Mouse (Mus musculus) ES-CJ7 (cell line): ENCODE measurements around the gene Elavl1.
A peak's percentile ranks its signal among the peaks of the same experiment; 100 is the strongest.

ENCODE experiments used
- DNase-seq: peaks from one replicate; pipeline ENCODE4 v3.0.0; 2011; ENCODE audit warnings: low read depth, low spot score

Gene Elavl1

DNA sequence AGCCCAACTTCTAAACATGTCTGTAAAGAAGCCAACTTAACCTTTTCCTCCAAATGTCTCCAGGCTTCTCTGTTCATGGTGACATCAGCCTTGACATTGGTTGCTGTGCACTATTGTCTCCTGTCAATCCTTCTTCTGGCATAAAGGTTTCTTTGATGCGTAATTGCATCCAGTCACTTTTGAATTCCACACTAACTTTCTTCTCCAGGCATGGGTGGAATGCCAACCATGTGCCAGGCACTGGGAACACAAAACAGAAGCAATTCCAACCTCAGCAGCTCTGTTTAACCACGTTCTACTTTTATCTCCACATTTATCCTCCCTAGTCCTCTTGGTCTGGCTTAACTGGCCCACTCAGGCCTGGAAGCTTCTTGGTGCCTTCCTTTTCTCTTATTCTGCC, 4.2 kb downstream of the Elavl1 start:
- no peak for DNase-seq

DNA sequence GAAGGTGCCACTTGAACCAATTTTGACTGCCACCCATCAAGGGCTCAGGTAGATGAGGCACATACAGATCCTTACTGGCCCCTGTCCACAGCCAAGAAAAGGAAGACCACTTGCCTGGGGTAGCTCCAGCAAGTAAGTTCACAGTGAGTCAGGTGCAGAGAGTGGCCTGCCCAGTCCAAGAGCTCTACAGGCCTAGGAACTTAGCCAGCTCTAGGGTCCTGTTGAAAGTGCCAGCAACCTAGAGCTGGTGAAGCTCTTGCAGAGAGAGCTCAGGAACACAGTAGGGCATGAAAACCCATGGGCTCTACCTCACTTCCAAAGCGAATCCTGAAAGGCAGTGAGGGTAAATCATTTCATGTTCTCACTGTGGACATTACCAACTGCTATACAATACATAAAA, 4.8 kb downstream of the Elavl1 start:
- DNase-seq: no peak

- DNase-seq: no peak
These were observed 5.7 kb downstream of the Elavl1 start for GRCm38 (mm10) chr8:4319573-4319872.

- DNase-seq: no peak
These were observed 6.2 kb downstream of the Elavl1 start for GRCm38 (mm10) chr8:4318796-4319572.

DNA sequence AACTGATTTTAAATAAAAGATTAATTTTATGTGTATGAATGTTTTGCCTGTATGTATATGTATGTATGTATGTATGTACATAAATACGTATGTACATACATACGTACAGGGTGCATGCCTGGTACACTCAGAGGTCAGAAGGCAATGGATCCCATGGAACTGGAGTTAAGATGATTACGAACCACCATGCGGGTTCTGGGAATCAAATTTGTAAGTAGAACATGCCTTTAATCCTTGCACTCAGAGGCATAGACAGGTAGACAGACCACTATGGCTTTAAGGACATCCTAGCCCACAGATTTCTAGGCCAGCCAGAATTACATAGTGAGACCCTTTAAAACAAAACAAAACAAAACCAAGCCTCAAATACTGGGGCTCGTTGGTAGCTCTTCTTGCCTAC, 7.1 kb downstream of the Elavl1 start:
- no peak for DNase-seq

GRCm38 (mm10) chr8:4314852-4315251, 10.4 kb downstream of the Elavl1 start:
- DNase-seq: no peak

GRCm38 (mm10) chr8:4313254-4314124, 11.7 kb downstream of the Elavl1 start:
- no peak for DNase-seq

DNA sequence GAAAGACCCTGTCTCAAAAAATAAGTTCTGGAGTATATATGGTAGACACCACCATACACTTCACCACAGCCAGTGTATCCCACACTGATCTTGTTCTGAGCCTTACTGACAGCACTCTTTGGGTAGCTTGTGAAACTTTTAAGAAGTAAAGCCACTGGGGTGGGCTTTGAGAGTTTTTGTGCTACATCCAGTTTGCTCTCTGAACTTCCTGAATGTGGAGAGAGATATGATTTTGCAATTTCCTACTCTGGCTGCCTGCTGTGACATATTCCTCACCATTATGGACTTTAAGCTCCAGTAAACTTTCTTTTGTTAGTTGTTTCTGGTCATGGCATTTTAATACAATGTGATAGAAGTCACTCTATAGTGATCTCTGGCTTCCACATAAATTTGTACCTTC, 13.1 kb downstream of the Elavl1 start:
- no peak for DNase-seq

DNA sequence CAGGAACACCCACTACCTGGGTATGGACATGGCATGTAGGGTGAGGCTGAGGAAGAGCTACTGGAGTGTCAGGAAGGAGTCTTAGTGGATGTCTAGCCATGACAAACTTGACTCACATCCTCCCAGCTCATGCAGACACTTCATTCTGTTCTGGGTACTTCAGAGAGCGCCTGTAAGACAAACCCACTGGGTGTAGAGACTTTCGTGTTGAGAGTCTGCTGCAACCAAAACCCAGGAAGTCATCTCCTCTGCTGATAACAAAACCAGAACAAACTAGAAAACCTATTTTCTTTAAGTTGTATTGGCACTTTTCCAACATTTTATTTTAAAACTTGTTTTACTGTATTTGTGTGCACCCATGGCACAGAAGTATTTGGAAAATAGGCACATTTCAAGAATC, 19.4 kb downstream of the Elavl1 start:
- no peak for DNase-seq

- no peak for DNase-seq
These were observed 21.1 kb downstream of the Elavl1 start for GRCm38 (mm10) chr8:4304124-4304547.

DNA sequence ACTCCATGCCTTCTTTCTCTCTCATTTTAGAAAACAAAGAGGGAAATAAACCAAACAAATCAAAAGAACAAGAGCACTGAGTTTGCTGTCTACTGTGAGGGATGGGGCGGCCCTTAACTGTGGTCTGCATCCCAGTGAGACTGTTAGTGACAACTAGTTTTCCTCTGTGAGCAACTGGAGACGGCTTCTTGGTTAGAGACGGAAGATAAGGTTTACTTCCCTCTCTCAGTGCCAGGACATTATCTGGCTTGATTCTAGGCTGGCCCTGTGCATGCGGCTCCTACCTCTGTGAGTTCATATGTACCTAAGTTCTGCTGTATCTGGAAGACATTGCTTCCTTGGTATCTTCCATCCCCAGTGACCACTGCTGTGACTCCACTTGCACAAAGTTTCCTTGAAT, 27.4 kb downstream of the Elavl1 start:
- DNase-seq: no peak

DNA sequence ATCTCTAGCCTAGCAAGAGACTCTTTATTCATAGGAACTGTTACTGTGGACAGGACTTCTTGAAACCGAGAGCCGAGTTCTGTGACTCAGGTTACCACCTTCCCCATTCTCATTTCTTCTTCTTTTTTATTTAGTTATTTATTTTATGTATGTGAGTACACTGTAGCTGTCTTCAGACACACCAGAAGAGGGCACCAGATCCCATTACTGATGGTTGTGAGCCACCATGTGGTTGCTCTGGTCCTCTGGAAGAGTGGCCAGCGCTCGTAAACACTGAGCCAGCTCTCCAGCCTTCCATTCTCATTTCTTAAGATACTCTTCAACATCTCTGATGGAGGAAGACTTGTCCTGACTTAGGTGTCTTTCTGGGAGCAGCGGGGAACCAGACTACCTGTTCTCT, 32.5 kb downstream of the Elavl1 start:
- no peak for DNase-seq

DNA sequence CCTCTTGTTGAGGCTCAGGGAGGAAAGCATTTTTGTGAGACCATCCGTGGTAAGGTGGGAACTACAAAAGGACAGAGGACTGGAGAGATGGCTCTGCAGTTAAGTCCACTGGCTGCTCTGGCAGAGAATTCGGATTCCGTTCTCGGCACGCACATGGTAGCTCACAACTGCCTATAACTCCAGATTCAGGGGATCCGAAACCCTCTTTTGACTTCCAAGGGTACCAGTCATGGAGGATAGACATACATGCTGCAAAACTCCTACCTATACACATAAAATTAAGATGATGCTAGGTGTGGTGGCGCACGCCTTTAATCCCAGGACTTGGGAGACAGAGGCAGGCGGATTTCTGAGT, 49.1 kb downstream of the Elavl1 start:
- DNase-seq: no peak

GRCm38 (mm10) chr8:4275275-4276110, 49.7 kb downstream of the Elavl1 start, which contains the start of gene Timm44:
Gene Timm44, minus strand, starts transcription at chr8:4275913.
- DNase-seq: peak; percentile 97

DNA sequence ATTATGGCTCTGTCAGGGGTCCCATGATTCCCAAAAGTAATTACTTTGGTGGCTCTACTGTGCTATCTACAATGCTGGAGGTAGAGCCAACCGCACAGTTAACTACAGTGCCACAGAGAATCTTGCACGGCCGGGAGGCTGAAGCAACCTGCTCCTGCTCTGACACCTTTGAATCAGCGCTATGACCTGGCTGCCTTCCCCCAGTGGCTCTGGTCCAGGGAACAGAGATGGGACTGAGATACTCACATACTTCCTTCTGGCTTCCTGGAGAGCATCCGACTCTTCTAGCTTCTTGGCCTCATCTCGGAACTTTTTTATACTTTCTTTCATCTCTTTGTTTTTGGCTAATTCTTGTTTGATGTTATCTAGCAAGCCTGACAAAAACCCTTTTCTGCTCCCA, 55.6 kb downstream of the Elavl1 start:
- no peak for DNase-seq

DNA sequence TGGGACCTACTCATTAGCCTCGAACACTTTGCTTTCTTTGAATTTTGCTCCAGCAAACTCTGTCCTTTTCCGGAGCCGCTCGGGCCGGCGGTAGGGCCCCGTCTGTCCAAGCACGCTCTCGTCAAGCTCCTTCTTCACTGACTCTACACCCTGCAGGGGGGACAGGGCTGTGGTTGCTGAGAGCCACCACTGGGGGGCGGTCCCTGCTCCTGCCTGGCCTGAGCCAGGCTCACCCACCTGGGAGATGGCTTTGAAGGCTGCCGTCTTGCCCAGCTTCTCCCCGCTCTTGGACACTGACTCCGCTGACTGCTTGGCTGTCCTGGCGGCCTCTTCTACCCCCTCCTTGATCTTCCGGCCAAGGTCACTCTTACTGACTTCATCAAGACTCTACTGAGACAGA, 57.6 kb downstream of the Elavl1 start:
- DNase-seq: peak; percentile 72

GRCm38 (mm10) chr8:4265160-4265914, 59.9 kb downstream of the Elavl1 start:
- DNase-seq: no peak

DNA sequence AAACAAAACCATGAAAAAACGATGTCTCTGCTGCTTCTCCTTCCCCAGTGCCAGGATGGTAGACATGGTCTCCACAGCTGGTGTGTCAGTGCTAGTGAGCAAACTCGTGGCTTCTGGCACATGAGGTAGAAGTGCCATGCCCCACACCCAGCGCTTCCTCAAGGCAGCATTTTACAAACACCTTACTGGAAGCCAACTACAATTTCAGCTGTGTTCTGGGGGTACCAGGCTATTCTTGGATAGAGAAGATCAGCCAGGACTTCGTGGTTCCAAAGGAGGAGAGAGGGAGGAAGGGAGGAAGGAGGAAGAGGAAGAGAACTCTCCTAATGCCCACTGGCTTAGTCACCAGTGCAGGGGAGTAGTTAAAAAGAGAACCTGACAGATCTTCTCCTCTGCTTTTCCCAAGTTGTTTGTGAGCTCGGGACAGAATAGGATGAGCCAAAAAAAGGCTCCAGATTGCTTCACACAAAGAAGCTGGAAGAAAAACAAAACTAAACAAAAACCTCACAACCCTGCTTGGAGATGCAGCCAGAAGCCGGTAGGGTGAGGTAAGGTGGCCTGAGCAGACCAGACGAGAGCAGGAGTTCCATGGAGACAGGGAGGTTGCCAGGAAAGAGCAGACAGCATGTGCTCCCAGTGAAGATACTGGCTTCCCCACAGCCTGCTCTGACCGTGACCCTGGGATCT, 62.0 kb downstream of the Elavl1 start:
- DNase-seq: no peak

DNA sequence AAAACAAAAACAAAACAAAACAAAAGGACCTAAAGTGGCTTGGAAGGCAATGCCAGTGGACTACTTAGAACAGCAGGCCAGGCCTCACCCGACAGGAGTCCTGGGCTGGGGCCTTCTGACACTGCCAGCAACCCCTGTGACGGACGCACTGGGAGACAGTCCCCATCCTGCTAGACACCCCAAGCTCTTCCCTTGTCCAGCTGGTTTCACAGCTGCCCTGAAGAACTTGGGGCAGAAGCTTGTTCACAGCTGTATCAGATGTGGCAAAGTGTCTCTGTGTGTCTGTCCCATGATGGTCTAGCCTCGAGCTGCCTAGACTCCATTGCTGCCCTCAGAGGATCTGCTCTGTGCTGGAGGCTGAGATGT, 65.4 kb downstream of the Elavl1 start:
- no peak for DNase-seq

DNA sequence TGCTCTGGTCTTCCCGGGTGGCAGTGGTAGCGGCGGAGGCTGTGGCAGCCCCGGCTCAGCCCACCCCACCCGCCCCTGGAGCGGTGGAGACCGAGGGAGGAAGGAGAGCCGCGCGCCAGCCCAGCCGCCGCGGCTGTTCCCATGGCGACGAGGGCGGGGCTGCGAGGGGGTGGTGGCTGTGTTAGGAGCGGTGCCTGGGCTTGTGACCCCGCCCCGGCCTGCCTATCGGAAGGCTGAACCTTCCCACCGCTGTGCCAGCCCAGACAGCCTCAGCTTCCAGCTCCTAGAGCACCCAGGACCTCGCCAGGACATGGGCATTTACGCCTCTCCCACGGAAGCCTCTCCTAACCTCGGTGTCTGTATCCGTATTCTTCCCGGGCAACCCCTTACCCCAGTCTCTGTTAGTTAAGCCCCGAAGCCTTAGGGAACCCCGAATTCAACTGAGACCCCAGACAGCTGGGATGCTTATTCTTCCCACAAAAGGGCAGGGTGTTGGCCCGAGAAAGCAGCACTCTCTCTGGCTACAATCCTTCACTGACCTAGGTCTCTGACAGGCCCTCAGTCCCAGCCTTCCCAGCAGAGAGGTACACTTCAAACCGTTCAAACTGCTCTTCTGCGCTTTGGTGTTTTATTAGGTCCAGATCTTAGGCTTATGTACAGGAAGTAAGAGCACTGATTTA, 65.9 kb downstream of the Elavl1 start, which contains the start of gene Ctxn1:
TSS of gene Ctxn1 (minus strand) at position 150 of the 680 bp plus-strand sequence.
- peak; percentile 94 for DNase-seq
